Mouse (Mus musculus): ENCODE results near the gene Pgk1.

- TF ChIP-seq POLR2A (IDR thresholded peaks at IDR 0.05; ENCODE audit: low read depth, low read length) (no peak), CTCF (IDR thresholded peaks at IDR 0.05; ENCODE audit: extremely low read depth, insufficient read length, insufficient replicate concordance, low read depth, low read length) (no peak)
Observed at GRCm38 (mm10) chrX:106155892-106156291, 31.0 kb upstream of the Pgk1 start.
